Mouse (Mus musculus) bone marrow, adult 2 months (tissue): ENCODE results near the gene Cped1. TPM values are rescaled to one million over a fixed set of nuclear protein-coding genes. Genes with fewer than 3 reads are reported as not detected.

ENCODE experiments used
- H3K27ac ChIP-seq: fragments of 200-500 bp; 2 replicates; pipeline ENCODE4 v1.5.1; 2012; ENCODE audit warnings: low read depth, mild to moderate bottlenecking, control low read depth, inconsistent platforms, low read length; ENCODE audit not compliant: control insufficient read depth, poor library complexity, insufficient read depth
- H3K4me1 ChIP-seq: fragments of 200-500 bp; 2 replicates; pipeline ENCODE4 v1.6.1; 2011; ENCODE audit warnings: low read length; ENCODE audit not compliant: control insufficient read depth, insufficient read depth
- H3K4me3 ChIP-seq: fragments of 200-500 bp; replicated peaks from 2 replicates; pipeline ENCODE3; 2011; ENCODE audit warnings: mild to moderate bottlenecking, low read depth, low read length, control low read depth; ENCODE audit not compliant: control insufficient read depth
- CTCF ChIP-seq: fragments of 200-500 bp; IDR thresholded peaks from 2 replicates; pipeline ENCODE4 v1.5.1; 2011; ENCODE audit warnings: low read length, control low read depth; ENCODE audit not compliant: control insufficient read depth, insufficient read depth
- POLR2A ChIP-seq: fragments of 200-500 bp; IDR thresholded peaks from 2 replicates; pipeline ENCODE4 v1.6.1; 2011; ENCODE audit warnings: low read depth, mild to moderate bottlenecking, control low read depth, low read length, borderline replicate concordance; ENCODE audit not compliant: control insufficient read depth
- WGBS: fragments of 180-500 bp; shearing (Covaris S2); methylation state at CpG from one replicate; pipeline ENCODE4 v1.1.7; 2018; 5-methylcytosine and 5-hydroxymethylcytosine counted together
- polyA plus RNA-seq: library from polyadenylated mRNA; stranded (reverse); fragments of >200 nt; gene quantifications from 2 replicates; pipeline ENCODE4 v1.2.4, GENCODE M21; 2011; ENCODE audit warnings: low replicate concordance; ENCODE audit not compliant: missing spikeins, insufficient read depth, insufficient read length

The Cped1 gene
- polyA plus RNA-seq, 1 experiment, result 5.3 TPM

DNA sequence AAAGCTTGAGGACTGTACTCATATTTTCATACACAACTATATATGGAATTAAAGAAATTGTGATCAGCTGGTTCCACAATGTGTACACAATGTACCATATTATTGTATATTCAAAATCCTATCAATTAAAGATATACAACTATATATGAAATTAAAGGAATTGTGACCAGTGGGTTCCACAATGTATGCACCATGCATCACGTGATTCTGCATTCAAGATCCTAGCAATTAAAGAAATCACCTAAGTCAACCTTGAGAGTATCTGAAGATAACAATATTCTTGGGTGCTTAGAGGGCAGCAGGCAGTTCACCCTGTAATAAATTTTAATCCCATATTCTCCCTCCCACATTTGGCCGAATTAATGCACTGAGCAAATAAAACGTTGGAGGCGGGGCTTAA, 280.3 kb downstream of the Cped1 start:
- Histone ChIP-seq H3K4me3 (no peak overlapping the region), H3K4me1 (no peaks in the 10 kb centered on the region), H3K27ac (no peak overlapping the region)
- no peak for TF ChIP-seq CTCF
- TF ChIP-seq POLR2A, result no peak
- WGBS, result 71% methylated on average over 4 of the region's 4 CpGs

DNA sequence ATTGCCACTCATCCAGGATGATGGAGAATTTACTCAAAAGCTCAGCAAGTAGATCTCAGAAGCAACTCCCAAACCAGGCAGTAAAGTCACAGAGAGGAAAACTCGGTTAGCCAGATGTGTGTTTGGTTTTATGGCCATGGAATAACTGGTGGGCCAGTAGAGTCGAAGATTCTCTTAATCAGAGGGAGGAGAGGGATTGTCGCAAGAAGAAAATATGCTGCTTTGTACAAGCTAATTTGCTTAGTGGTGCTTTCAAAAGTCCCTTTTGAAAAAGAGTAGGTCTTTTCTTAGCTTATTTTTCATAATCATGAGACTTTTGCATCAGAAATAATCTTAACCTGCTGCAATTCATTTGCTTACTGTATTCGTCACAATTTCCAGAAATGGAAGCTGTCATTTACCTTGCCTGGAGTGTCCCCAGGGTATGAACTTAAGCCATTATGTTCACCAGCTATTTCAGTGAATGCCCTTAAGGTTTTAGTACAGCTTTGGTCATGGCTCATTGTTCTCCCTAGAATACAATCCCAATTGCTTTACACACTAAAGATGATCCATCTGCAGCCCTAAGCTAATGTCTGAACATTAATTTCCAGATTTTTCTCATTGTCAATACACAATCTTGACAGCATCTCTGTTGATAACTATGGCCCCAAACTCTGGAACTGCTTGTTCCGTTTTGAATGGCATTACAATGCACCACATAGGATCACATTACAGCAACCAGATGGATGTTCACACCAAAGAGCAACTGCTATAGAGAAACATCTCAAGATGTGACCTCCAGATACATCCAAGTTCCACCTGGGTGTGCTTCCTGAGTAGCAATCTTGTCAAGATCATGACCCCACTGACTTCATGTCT, 282.3 kb downstream of the Cped1 start:
- no peak for TF ChIP-seq POLR2A
- TF ChIP-seq CTCF, result no peak
- Histone ChIP-seq H3K27ac (no peak overlapping the region), H3K4me3 (no peak overlapping the region), H3K4me1 (no peaks in the 10 kb centered on the region)
- WGBS, result 67% methylated on average over 5 of the region's 5 CpGs

DNA sequence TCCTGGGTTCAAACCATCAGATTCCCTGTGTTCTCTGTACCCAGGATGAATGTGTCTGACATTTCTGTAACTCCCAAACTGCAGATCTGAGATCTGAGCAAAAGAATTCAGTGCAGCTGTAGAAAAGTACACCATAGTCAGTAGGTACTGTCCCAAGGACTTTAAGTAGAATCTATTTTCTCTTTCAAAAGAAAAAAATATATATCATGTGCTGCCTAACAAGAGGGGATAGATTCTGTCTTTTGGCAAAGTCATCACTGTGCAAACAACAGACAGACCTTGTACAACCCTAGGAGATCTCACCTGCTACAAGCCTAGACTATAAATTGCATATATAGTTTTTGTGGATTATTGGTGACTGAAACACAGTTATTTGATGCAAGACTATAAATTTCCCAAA, 283.0 kb downstream of the Cped1 start:
- Histone ChIP-seq H3K4me1 (no peaks in the 10 kb centered on the region), H3K4me3 (no peak overlapping the region), H3K27ac (no peak overlapping the region)
- TF ChIP-seq POLR2A (no peak), CTCF (no peak)

DNA sequence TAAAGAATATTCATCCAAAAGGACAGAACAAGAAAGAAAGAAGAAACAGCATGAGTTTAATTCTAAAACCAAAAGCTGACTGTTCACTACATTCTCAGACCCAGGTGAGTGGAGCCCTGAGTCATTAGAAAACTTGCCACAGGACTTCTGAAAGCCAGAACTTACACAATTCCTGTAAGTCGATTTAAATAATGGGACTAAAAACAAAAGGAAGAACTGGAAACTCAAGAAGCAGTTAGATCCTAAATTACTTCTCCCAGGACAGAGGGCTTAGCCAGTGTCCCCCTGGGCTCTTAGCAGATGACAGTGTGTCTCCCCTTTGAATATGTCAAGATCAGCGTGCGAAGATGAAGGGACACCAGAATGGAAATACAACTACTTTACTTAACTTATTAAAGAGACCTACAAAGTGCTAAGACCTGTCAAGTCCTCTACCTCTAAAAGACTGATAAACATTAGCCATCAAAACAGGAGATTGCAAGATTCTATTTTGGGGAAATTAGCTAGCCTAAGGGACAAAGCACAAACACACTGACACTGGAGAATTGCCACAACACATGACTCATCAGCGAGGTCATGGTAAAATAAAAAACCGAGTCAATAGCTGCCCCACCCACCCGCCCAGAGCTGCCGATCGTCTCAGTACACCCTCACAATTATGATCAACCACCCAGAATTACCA, 284.3 kb downstream of the Cped1 start:
- 50% methylated on average over 8 of the region's 8 CpGs for WGBS
- no peak for TF ChIP-seq POLR2A
- TF ChIP-seq CTCF, result no peak
- Histone ChIP-seq H3K4me1 (no peaks in the 10 kb centered on the region), H3K4me3 (no peak overlapping the region), H3K27ac (no peak overlapping the region)

DNA sequence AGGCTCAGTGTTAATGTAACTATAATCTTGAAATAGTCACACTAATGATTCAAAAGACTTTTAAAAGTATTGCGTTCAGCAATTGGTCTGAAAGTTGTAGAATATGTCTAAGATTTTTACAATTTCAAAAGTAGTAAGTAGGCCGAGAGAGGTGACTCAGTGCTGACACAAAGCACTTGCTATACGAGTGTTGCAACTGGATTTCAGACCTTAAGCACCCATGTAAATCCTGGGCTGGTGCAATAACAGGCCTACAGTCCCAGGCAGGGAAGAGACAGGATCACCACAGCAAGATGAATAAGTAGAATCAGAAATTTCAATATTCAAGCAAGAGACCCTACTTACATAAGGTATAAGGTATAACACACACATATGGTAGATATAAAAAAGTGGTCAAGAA, 292.2 kb downstream of the Cped1 start:
- Histone ChIP-seq H3K4me3 (no peak overlapping the region), H3K27ac (no peak overlapping the region), H3K4me1 (no peaks in the 10 kb centered on the region)
- 79% methylated on average over 3 of the region's 3 CpGs for WGBS
- no peak for TF ChIP-seq CTCF
- TF ChIP-seq POLR2A, result no peak

DNA sequence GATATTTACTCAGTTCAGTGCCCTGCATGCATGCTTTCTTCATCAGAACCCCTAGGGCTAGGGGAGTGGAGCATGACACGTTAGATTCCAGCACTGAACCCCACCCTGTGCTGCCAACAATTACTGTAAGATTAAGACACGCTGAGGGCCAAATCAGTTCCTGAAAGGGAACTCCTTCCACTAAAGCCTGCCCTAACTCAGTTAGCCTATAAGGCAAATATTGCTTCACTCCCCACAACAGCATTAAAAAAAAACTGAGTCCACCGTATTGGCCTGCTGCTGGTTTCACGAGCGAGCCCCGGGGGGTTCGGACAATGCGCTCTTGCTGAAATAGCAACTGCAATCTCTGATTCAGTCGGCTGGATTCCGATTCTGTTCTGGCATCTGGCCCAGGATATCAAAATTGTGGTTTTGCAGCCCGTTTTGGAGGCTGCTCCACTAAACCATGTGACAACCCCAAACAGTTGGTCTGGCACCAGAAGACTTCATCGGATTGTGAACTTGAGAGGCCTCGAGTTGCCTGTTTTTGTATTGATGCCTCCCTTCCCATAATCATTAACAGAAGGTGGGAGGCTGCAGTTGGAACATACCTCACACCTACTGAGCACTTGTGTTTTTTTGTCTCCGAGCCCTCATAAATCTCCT, 294.6 kb downstream of the Cped1 start:
- H3K27ac ChIP-seq, result no peak overlapping the region

DNA sequence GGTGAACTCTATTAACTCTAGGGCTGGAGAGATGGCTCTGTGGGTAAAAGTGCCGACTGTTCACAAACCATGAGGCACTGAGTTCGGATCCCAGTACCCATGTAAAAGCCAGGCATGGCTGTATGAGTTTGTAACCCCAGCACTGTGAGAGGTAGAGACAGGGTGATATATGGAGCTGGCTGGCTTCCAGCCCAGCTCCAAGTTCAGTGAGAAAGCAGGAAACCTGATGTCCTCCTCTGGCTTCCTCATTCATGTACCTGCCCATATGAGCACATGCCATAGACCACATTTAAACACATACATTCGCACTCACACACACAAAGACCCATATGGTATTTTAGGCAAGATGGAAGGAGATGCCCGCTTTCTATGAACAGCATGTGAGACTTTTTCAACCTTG, 296.7 kb downstream of the Cped1 start:
- TF ChIP-seq CTCF (no peak), POLR2A (no peak)

More for the DNA sequence above, 294.6 kb downstream of the Cped1 start:
- Histone ChIP-seq H3K4me1 (no peaks in the 10 kb centered on the region), H3K4me3 (no peak overlapping the region)
- WGBS, result 14% methylated on average over 14 of the region's 14 CpGs
- TF ChIP-seq CTCF (no peak), POLR2A (no peak)

DNA sequence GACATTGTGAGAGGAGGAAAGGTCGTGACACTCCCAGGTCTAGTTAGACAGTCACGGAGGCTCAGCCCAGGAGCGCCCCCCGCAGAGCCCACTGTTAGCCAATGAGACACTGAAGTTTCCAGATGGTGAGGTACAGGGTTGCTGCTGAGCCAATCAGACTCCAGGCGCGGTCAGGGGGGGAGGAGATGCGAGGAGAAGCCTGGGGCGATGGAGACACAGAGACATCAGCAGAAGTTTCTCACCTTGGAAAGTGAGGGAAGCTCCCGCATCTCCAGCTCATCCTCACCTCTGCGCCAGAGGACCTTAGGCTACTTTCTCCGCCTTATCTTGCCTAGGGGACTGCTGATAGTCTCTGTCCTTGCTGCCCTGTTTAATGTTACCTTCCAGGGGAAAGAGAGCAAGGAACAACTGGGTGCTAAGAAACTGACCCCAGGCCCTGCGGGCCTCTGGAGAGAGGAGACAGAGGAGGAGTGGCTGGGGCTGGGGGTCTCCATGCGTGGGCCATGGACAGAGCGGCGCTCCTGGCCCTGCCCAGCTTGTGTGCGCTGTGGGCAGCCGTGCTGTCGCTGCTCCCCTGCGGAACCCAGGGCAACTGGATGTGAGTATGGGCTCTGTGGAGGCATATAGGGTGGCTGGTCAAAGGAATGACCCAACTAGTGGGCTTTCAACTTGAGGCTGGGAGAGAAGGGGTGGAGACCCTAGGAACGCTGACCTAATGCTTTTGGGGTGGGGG, 302.5 kb downstream of the Cped1 start, which contains the start of gene Wnt16:
Wnt16 (plus strand) TSS at position 224 of the 733 bp plus-strand sequence.
- no peak within 1 kb of the TSS for H3K4me3 ChIP-seq
- no peak within 1 kb of the TSS for H3K27ac ChIP-seq
- 12% methylated on average over 20 of the region's 20 CpGs for WGBS
- H3K4me1 ChIP-seq, result no peaks in the 10 kb centered on the region
- TF ChIP-seq CTCF (no peak), POLR2A (no peak)

More for the DNA sequence above, 296.7 kb downstream of the Cped1 start:
- Histone ChIP-seq H3K27ac (no peak overlapping the region), H3K4me3 (no peak overlapping the region), H3K4me1 (no peaks in the 10 kb centered on the region)
- WGBS, result 46% methylated on average over 4 of the region's 4 CpGs
